Mouse (Mus musculus) MEL (cell line): ENCODE results near the gene 4930438A08Rik. TPM values are rescaled to one million over a fixed set of nuclear protein-coding genes. Genes with fewer than 3 reads are reported as not detected.

Experiments used
- DNase-seq: peaks from one replicate; pipeline ENCODE4 v3.0.0; 2011; ENCODE audit warnings: low read depth, low spot score
- H3K27ac ChIP-seq: 2 replicates; pipeline ENCODE4 v1.5.1; 2012; ENCODE audit warnings: low read depth, mild to moderate bottlenecking, control low read depth, low read length, moderate library complexity; ENCODE audit not compliant: control insufficient read depth
- H3K27me3 ChIP-seq, 2 experiments: fragments of 150-350 bp in 1 of 2; sonication (generic) in 1 of 2; 2 replicates each; pipeline ENCODE4 v1.6.1; 2012; ENCODE audit warnings: low read length in 2 of 2, mild to moderate bottlenecking in 2 of 2, improper control_type of control experiment in 1 of 2, moderate library complexity in 1 of 2; ENCODE audit not compliant: insufficient read depth in 2 of 2, control insufficient read depth in 1 of 2
- H3K36me3 ChIP-seq, 2 experiments: 2 replicates each; pipeline ENCODE4 v1.6.1; 2012 to 2014; ENCODE audit warnings: low read length in 2 of 2, improper control_type of control experiment in 1 of 2, inconsistent platforms in 1 of 2, mild to moderate bottlenecking in 1 of 2; ENCODE audit not compliant: insufficient read depth in 2 of 2, control insufficient read depth in 1 of 2
- H3K4me1 ChIP-seq, 2 experiments: fragments of 150-350 bp in 1 of 2; sonication (generic) in 1 of 2; 2 replicates each; pipeline ENCODE4 v1.6.1; 2012; ENCODE audit warnings: low read length in 2 of 2, improper control_type of control experiment in 1 of 2, mild to moderate bottlenecking in 1 of 2; ENCODE audit not compliant: insufficient read depth in 2 of 2, control insufficient read depth in 1 of 2
- H3K4me3 ChIP-seq, 2 experiments: fragments of 150-350 bp in 1 of 2; sonication (generic) in 1 of 2; 2 replicates each; pipeline ENCODE4 v1.5.1; 2012; ENCODE audit warnings: low read depth in 2 of 2, low read length in 2 of 2, mild to moderate bottlenecking in 2 of 2, moderate library complexity in 2 of 2, control low read depth in 1 of 2, improper control_type of control experiment in 1 of 2; ENCODE audit not compliant: control insufficient read depth in 1 of 2, insufficient read depth in 1 of 2
- H3K79me2 ChIP-seq: 2 replicates; pipeline ENCODE4 v1.6.1; 2012; ENCODE audit warnings: mild to moderate bottlenecking, low read length, moderate library complexity; ENCODE audit not compliant: control insufficient read depth, poor library complexity, insufficient read depth
- H3K9ac ChIP-seq: 2 replicates; pipeline ENCODE4 v1.6.1; 2012; ENCODE audit warnings: low read depth, mild to moderate bottlenecking, control low read depth, low read length, moderate library complexity; ENCODE audit not compliant: control insufficient read depth, poor library complexity, severe bottlenecking
- H3K9me3 ChIP-seq: fragments of 150-350 bp; sonication (generic); replicated peaks from 2 replicates; pipeline ENCODE4 v1.6.1; 2012; ENCODE audit warnings: mild to moderate bottlenecking, low read length, improper control_type of control experiment, moderate library complexity; ENCODE audit not compliant: insufficient read depth
- BHLHE40 ChIP-seq: IDR thresholded peaks from 2 replicates; pipeline ENCODE4 v1.6.1; 2012; ENCODE audit warnings: low read depth, mild to moderate bottlenecking, inconsistent platforms, low read length, improper control_type of control experiment, borderline replicate concordance
- ETS1 ChIP-seq: IDR thresholded peaks from 2 replicates; pipeline ENCODE4 v1.6.1; 2012; ENCODE audit warnings: low read depth, mild to moderate bottlenecking, inconsistent platforms, low read length, improper control_type of control experiment, moderate library complexity
- GABPA ChIP-seq: IDR thresholded peaks from 2 replicates; pipeline ENCODE4 v1.6.1; 2012; ENCODE audit warnings: low read depth, mild to moderate bottlenecking, inconsistent platforms, low read length, improper control_type of control experiment, moderate library complexity
- GATA1 ChIP-seq: IDR thresholded peaks from 2 replicates; pipeline ENCODE4 v1.6.1; 2011; ENCODE audit warnings: low read depth, low read length, improper control_type of control experiment
- HCFC1 ChIP-seq: IDR thresholded peaks from 2 replicates; pipeline ENCODE4 v1.6.1; 2012; ENCODE audit warnings: low read depth, mild to moderate bottlenecking, inconsistent platforms, low read length, improper control_type of control experiment, moderate library complexity
- JUND ChIP-seq: IDR thresholded peaks from 2 replicates; pipeline ENCODE4 v1.6.1; 2011; ENCODE audit warnings: low read depth, mild to moderate bottlenecking, improper control_type of control experiment, low read length
- MAX ChIP-seq: IDR thresholded peaks from 2 replicates; pipeline ENCODE4 v1.6.1; 2011; ENCODE audit warnings: low read length, improper control_type of control experiment
- MAZ ChIP-seq: IDR thresholded peaks from 2 replicates; pipeline ENCODE4 v1.6.1; 2012; ENCODE audit warnings: low read depth, mild to moderate bottlenecking, inconsistent platforms, low read length, improper control_type of control experiment
- MEF2A ChIP-seq: IDR thresholded peaks from 2 replicates; pipeline ENCODE4 v1.6.1; 2014; ENCODE audit warnings: low read depth, mild to moderate bottlenecking, inconsistent platforms, low read length, improper control_type of control experiment; ENCODE audit not compliant: poor library complexity, insufficient replicate concordance, severe bottlenecking; ENCODE audit errors: extremely low read depth
- MXI1 ChIP-seq: IDR thresholded peaks from 2 replicates; pipeline ENCODE4 v1.6.1; 2011; ENCODE audit warnings: mild to moderate bottlenecking, low read depth, low read length, improper control_type of control experiment
- NELFE ChIP-seq: IDR thresholded peaks from 2 replicates; pipeline ENCODE4 v1.6.1; 2011; ENCODE audit warnings: low read depth, low read length, improper control_type of control experiment
- NRF1 ChIP-seq: IDR thresholded peaks from 2 replicates; pipeline ENCODE4 v1.6.1; 2014; ENCODE audit warnings: low read depth, mild to moderate bottlenecking, inconsistent platforms, low read length, improper control_type of control experiment, moderate library complexity; ENCODE audit not compliant: poor library complexity, insufficient read depth, severe bottlenecking
- POLR2A ChIP-seq, 2 experiments: IDR thresholded peaks; 2 replicates each; pipeline ENCODE4 v1.6.1; 2011 to 2012; ENCODE audit warnings: low read length in 2 of 2, mild to moderate bottlenecking in 2 of 2, control low read depth in 1 of 2, improper control_type of control experiment in 1 of 2, low read depth in 1 of 2, moderate library complexity in 1 of 2; ENCODE audit not compliant: control insufficient read depth in 1 of 2, insufficient read depth in 1 of 2, poor library complexity in 1 of 2
- POLR2AphosphoS2 ChIP-seq: IDR thresholded peaks from 2 replicates; pipeline ENCODE4 v1.6.1; 2011; ENCODE audit warnings: low read length, improper control_type of control experiment
- RCOR1 ChIP-seq: IDR thresholded peaks from 2 replicates; pipeline ENCODE4 v1.6.1; 2012; ENCODE audit warnings: low read depth, mild to moderate bottlenecking, inconsistent platforms, low read length, improper control_type of control experiment
- SIN3A ChIP-seq: IDR thresholded peaks from 2 replicates; pipeline ENCODE4 v1.6.1; 2012; ENCODE audit warnings: low read length, improper control_type of control experiment, inconsistent platforms
- TBP ChIP-seq: IDR thresholded peaks from 2 replicates; pipeline ENCODE4 v1.8.0; 2011; ENCODE audit warnings: low read depth, low read length, improper control_type of control experiment
- TCF12 ChIP-seq: IDR thresholded peaks from 2 replicates; pipeline ENCODE4 v1.6.1; 2014; ENCODE audit warnings: low read depth, mild to moderate bottlenecking, inconsistent platforms, low read length, improper control_type of control experiment, moderate library complexity
- USF1 ChIP-seq: IDR thresholded peaks from 2 replicates; pipeline ENCODE4 v1.6.1; 2014; ENCODE audit warnings: low read depth, mild to moderate bottlenecking, inconsistent platforms, low read length, improper control_type of control experiment, moderate library complexity
- USF2 ChIP-seq, 2 experiments: IDR thresholded peaks; 2 replicates each; pipeline ENCODE4 v1.6.1; 2011 to 2012; ENCODE audit warnings: improper control_type of control experiment in 2 of 2, low read length in 2 of 2, borderline replicate concordance in 1 of 2, inconsistent platforms in 1 of 2, low read depth in 1 of 2, mild to moderate bottlenecking in 1 of 2; ENCODE audit not compliant: insufficient read depth in 1 of 2
- ZKSCAN1 ChIP-seq: IDR thresholded peaks from 2 replicates; pipeline ENCODE4 v1.6.1; 2012; ENCODE audit warnings: low read depth, mild to moderate bottlenecking, inconsistent platforms, low read length, improper control_type of control experiment, moderate library complexity
- ZMIZ1 ChIP-seq: IDR thresholded peaks from 2 replicates; pipeline ENCODE4 v1.6.1; 2012; ENCODE audit warnings: low read depth, mild to moderate bottlenecking, inconsistent platforms, low read length, improper control_type of control experiment, moderate library complexity
- polyA plus RNA-seq, 2 experiments: library from polyadenylated mRNA; stranded (reverse) in 1 of 2; unstranded in 1 of 2; fragments of >175 nt in 1 of 2; fragments of >200 nt in 1 of 2; gene quantifications; 2 replicates each; pipeline versions ENCODE4 v1.2.1 to v1.2.4; 2012; ENCODE audit warnings: low replicate concordance in 2 of 2, low read depth in 1 of 2; ENCODE audit not compliant: insufficient read length in 2 of 2, insufficient read depth in 1 of 2, missing spikeins in 1 of 2
- total RNA-seq: library from RNA; depleted of rRNA; stranded (reverse); fragments of 300-350 nt; gene quantifications from 2 replicates; pipeline ENCODE4 v1.2.3, GENCODE M21; 2012

The 4930438A08Rik gene
- total and polyA plus RNA-seq, 3 experiments: not detected

- no peaks in the 10 kb centered on the region for H3K79me2 ChIP-seq
- DNase-seq: no peak
- no peaks in the 10 kb centered on the region for H3K4me1 ChIP-seq
- H3K36me3 ChIP-seq: no peaks in the 10 kb centered on the region
- H3K4me3 ChIP-seq: no peak overlapping the region
- H3K9me3 ChIP-seq: no peaks in the 10 kb centered on the region
- TF ChIP-seq TCF12: no peak
- no peak for TF ChIP-seq NRF1
- no peak for TF ChIP-seq POLR2AphosphoS2
- no peak for TF ChIP-seq NELFE
- TF ChIP-seq RCOR1: no peak
- no peak for TF ChIP-seq MEF2A
- TF ChIP-seq ETS1: no peak
- TF ChIP-seq JUND: no peak
- TF ChIP-seq USF2 (IDR thresholded peaks at IDR 0.05; ENCODE audit: borderline replicate concordance in 1 of 2, insufficient read depth in 1 of 2, low read depth in 1 of 2, low read length in 2 of 2): no peak
- no peak for TF ChIP-seq MAX
- no peak for TF ChIP-seq USF1
- no peak for TF ChIP-seq SIN3A
- TF ChIP-seq HCFC1: no peak
- TF ChIP-seq POLR2A (IDR thresholded peaks at IDR 0.05; ENCODE audit: control insufficient read depth in 1 of 2, insufficient read depth in 1 of 2, low read depth in 1 of 2, low read length in 2 of 2, poor library complexity in 1 of 2): no peak
- TF ChIP-seq MAZ: no peak
- no peak for TF ChIP-seq ZKSCAN1
- no peak for TF ChIP-seq GATA1
- TF ChIP-seq ZMIZ1: no peak
- no peak for TF ChIP-seq TBP
- no peak for TF ChIP-seq GABPA
- H3K27me3 ChIP-seq: peaks cover 23% of the 10 kb centered on the region in 2 experiments
- no peak overlapping the region for H3K9ac ChIP-seq
- no peak overlapping the region for H3K27ac ChIP-seq
Observed at GRCm38 (mm10) chr11:58249203-58249981, 25.2 kb upstream of the 4930438A08Rik start.

GRCm38 (mm10) chr11:58250550-58250949, 24.0 kb upstream of the 4930438A08Rik start:
- Histone ChIP-seq H3K27ac (no peak overlapping the region), H3K27me3 (peaks cover 21 to 28% of the 10 kb centered on the region in 2 experiments), H3K9ac (no peak overlapping the region), H3K36me3 (no peaks in the 10 kb centered on the region), H3K79me2 (no peaks in the 10 kb centered on the region), H3K4me3 (no peak overlapping the region)
- DNase-seq: no peak
- TF ChIP-seq POLR2AphosphoS2 (no peak), GABPA (no peak), MXI1 (no peak), BHLHE40 (no peak)
- TF ChIP-seq, all 39 proteins: peak for 0
- H3K9me3 ChIP-seq: no peaks in the 10 kb centered on the region
- H3K4me1 ChIP-seq: no peaks in the 10 kb centered on the region
